Mouse (Mus musculus): ENCODE results near the gene Mcts1. TPM values are rescaled to one million over a fixed set of nuclear protein-coding genes. Genes with fewer than 3 reads are reported as not detected.

Gene Mcts1
- total RNA-seq, 2 experiments from 2014 or later, result 98.1 to 99.0 TPM

- intact Hi-C loops (cut with DNase I), result no loop called here
- DNase-seq, result no peak
Measured at GRCm38 (mm10) chrX:38654681-38655080, 54.3 kb downstream of the Mcts1 start.

- intact Hi-C loops (cut with DNase I), result no loop called here
- no peak for DNase-seq
Measured at GRCm38 (mm10) chrX:38656206-38656883, 56.0 kb downstream of the Mcts1 start.

Other genes starting within 250 kb of the Mcts1 start
- 10 to 100 TPM; 47.4 to 49.7 TPM for gene Lamp2, start 144.1 kb upstream of the Mcts1 start, total RNA-seq (2021)
- 10 to 100 TPM; 34.2 to 37.8 TPM for gene Cul4b, start 24.4 kb upstream of the Mcts1 start, total RNA-seq (2021)
- 10 to 100 TPM; 12.7 to 14.1 TPM for gene C1galt1c1, start 34.5 kb downstream of the Mcts1 start, total RNA-seq (2021)
- gene 6030498E09Rik, start 172.1 kb downstream of the Mcts1 start, total RNA-seq (2021), result under 1 TPM in 1 of 2 experiments, not detected in 1; 0.52 TPM